Mouse (Mus musculus): ENCODE data around the gene Crybg2.

GRCm38 (mm10) chr4:134091225-134091529, 30.6 kb downstream of the Crybg2 start:
- TF ChIP-seq CTCF (IDR thresholded peaks at IDR 0.05; ENCODE audit: low read depth) (no peak), EP300 (IDR thresholded peaks at IDR 0.05; ENCODE audit: low read depth) (no peak)
